Mouse (Mus musculus) C2C12 (cell line): ENCODE data around the gene Lypd6.

Experiments
- CTCF ChIP-seq: IDR thresholded peaks from one replicate; pipeline ENCODE4 v1.5.1; 2011; ENCODE audit not compliant: control insufficient read depth, insufficient read depth, insufficient read length
- MAX ChIP-seq: IDR thresholded peaks from one replicate; pipeline ENCODE4 v1.6.1; 2011; ENCODE audit warnings: mild to moderate bottlenecking, control low read depth

DNA sequence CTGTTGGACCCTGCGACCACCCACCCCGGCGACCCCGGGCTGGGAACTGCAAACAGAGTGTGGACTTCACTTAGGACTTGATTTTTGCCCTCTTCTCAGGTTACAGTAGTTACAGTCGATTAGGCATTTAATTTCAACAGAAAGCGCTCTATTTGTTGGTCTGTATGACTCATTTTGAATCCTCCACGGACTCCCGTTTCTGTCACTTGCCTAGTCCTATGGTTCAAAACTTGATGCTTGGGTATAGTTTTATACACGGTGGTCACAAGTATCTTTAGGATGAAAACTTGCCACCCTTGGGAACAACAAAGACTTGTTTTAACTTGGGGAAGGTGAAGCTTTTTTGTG lies 713 bp downstream of the Lypd6 start:
- TF ChIP-seq CTCF (no peak), MAX (no peak)
